Mouse (Mus musculus) T-cell, adult 2 months (primary cell): ENCODE measurements around the gene Olfr835.

ENCODE experiments used
- DNase-seq: peaks from one replicate; pipeline ENCODE4 v3.0.0; 2022; ENCODE audit warnings: low spot score

The Olfr835 gene

DNA sequence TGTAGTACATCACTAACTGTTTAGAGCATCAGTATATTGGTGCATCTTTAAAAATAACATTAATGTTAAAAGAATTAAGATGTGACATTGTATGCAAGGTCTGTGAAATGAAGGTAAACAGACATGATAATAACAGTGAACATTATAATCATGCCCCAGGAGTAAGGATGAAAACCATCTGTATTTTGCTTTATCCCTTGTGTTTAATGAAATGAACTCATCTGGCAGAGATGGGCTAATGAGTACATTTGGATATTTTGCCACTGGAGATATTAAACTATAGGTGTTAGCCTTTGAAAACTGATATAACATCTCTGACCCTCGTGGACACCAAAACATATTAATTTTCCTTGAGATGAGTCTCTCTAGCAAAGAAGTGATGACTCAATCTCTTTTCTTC, at the start of gene Olfr835:
TSS of gene Olfr835 (plus strand) at position 301 of the 400 bp plus-strand sequence.
- no peak for DNase-seq

DNA sequence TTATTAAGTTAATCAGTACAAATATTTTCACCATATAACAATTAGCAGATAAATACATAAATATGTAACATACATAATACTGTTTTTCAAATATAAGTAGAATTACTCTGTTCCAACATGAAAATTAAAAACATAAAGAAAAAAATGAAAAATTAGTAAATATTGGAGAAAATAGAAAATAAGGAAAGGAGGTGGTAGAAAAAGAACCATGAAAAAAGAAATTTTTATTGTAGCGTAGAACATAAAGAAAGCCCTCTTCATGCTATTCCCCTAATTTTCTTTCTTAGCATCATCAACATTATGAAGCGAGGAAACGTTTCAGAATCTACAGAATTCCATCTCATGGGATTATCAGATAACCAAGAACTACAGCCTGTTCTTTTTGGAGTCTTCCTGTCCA, 44.8 kb upstream of the Olfr835 start, which contains the start of gene Olfr834:
TSS of gene Olfr834 (plus strand) at position 301 of the 400 bp plus-strand sequence.
- DNase-seq = no peak

DNA sequence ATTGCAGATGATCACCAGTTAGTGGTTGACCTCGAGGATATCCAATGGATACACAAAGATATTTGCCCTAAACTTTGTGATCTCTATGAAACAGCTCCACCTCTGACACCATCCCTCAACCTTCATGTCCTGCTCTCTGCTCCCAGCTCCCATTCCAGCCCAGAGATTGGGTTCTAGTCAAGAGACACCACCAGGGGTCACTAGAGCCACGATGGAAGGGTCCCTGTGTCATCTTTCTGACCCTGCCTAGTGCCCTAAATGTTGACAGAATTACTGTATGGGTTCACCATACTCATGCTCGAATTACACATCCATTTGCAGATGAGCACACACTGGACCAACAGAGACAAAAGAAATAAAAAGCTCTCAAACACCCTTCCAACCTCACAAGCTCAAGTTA, 52.5 kb downstream of the Olfr835 start:
- DNase-seq = no peak
